Mouse (Mus musculus): ENCODE results near the gene Mphosph9.

- no peak for TF ChIP-seq POLR2A (IDR thresholded peaks at IDR 0.05; ENCODE audit: insufficient read length, low read depth)
- TF ChIP-seq CEBPB (IDR thresholded peaks at IDR 0.05; ENCODE audit: insufficient read depth, poor library complexity, severe bottlenecking): no peak
- TF ChIP-seq USF1 (IDR thresholded peaks at IDR 0.05; ENCODE audit: low read depth): no peak
- TF ChIP-seq E2F4 (IDR thresholded peaks at IDR 0.05; ENCODE audit: insufficient read depth): no peak
- no peak for TF ChIP-seq MAX (IDR thresholded peaks at IDR 0.05; ENCODE audit: low read depth)
- TF ChIP-seq POLR2AphosphoS2 (IDR thresholded peaks at IDR 0.05; ENCODE audit: insufficient read length, low read depth): no peak
- TF ChIP-seq TCF12 (IDR thresholded peaks at IDR 0.05; ENCODE audit: insufficient read depth, poor library complexity, severe bottlenecking): no peak
- peak in 1 of 3 experiments; percentile 34 for TF ChIP-seq MYOD1 (IDR thresholded peaks at IDR 0.05; ENCODE audit: control insufficient read depth in 1 of 3, insufficient read length in 2 of 3, low read depth in 2 of 3)
These were observed 95.2 kb downstream of the Mphosph9 start for GRCm38 (mm10) chr5:124232360-124233143.
